Mouse (Mus musculus) kidney, adult 18-20 months (tissue): ENCODE data around the gene Osbpl5.

Source experiments
- DNase-seq: peaks from one replicate; pipeline ENCODE4 v3.0.0; 2021

Osbpl5 gene

GRCm38 (mm10) chr7:143753990-143754715 lies 2.6 kb downstream of the Osbpl5 start:
- DNase-seq, result peak; percentile 67

DNA sequence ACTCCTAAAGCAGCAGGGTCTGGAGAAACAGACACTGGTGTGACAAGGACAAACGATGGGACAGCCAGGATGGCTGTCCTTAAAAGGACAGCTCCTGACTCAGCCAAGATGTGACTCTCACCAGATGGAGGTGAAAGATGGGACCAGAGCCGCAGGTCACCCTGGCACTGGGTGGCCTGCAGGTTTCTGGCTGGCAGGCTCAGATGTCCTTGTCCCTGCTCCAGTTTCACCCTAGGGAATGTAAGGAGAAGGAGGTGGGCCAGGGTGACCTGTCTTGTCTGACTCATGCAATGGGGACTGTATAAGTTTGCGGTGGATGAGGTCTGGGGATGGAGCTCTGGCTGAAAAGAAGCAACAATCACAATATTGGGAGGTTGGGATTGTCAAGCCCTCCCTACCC lies 4.2 kb downstream of the Osbpl5 start:
- DNase-seq, result no peak

GRCm38 (mm10) chr7:143752056-143752455 lies 4.7 kb downstream of the Osbpl5 start:
- no peak for DNase-seq

- DNase-seq, result no peak
Observed at GRCm38 (mm10) chr7:143751380-143751779, 5.4 kb downstream of the Osbpl5 start.

- DNase-seq, result no peak
Observed at GRCm38 (mm10) chr7:143749045-143749444, 7.7 kb downstream of the Osbpl5 start.

DNA sequence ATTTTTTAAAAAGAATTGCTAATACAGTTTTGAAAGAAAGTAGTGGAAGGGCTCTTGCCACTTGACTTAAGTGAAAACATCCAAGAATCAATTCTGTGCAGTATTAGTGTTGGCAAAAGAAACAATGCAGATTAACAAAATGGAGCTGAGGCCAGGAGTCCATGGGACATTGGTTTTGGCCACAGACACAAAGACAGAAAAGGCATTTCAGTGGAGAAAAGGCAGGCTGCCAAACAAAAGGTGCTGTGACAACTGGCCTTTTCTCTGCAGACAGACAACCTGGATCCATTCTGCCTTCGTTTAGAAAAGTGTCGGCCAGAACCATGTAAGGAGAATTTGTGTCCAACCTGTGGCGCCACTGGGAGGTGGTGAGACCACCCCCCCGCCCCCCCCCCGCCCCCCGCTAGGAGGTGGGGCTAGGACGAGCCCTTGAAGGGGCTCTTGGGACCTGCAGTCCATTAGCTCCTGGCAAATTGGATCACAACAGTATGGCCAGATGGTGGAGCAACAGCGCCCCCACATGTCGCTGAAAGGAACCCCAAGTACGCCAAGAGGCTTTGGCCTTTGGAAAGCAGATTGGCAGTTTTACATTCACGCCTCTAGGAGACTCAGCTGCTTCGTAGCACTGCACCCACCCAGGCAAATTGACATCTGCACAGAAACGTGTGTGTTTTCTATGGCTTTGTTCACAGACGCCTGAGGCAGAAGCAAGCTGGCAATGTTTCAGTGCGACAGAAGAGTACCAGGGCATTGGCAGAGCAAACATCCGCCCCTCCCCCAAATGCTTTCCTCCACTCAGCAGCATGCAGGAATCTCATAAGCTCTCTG lies 8.5 kb downstream of the Osbpl5 start:
- DNase-seq, result peak; percentile 91

DNA sequence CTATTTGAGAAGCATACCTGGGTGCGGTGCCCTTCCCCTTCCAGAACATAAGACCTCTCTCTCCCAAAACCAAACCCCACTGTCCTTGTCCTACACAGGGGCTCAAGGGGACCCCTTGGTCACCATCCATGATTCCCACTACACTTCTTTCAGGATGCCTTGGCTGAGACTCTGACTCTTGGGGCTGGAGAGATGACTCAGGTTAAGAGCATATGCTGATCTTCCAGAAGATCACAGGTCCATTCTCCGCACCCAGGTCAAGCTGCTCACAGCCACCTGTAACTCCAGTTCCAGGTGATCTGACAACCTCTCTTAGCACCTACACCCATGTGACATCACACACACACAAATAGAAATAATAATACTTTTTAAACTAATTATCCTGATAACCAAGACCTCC lies 16.1 kb downstream of the Osbpl5 start:
- no peak for DNase-seq

GRCm38 (mm10) chr7:143739511-143740461 lies 17.0 kb downstream of the Osbpl5 start:
- peak; percentile 82 for DNase-seq

DNA sequence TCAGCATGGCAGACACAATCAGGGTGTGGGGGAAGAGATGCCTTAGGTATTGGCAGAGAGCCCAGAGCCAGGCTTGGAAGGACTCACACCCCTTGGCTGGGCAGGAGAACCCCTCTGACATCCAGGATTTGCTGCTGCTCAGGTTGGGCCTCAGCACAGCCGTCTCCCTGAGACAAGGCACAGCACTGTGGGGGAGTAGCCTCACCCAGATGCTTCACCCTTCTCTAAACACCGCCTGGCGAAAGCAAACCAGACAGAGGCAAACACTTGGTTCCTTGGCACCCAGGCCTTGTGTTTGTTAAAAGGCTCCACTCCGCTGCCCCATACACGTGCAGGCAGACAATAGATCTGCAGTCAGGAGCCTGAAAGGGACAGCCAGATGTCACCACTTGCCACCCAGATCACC lies 18.2 kb downstream of the Osbpl5 start:
- DNase-seq, result no peak

DNA sequence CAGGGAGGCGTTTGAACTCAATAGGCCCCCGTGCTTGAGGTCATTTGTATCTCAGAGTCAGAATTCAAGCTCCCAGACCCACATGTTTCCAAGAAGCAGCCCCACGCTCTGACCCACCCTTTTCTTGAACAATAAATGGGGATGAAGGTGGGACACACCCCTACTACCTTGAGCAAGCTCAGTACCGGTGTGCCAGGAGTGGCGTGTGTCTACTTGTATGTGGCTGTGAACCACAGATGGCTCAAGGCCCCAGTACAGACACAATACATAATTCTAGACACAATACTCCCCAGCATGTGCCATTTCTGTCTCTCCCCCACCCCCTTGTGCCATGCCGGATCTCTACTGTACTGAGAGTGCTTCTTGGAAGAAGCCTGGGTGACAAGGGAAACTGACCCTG lies 18.6 kb downstream of the Osbpl5 start:
- no peak for DNase-seq

- no peak for DNase-seq
Observed at GRCm38 (mm10) chr7:143733746-143734145, 23.0 kb downstream of the Osbpl5 start.

- DNase-seq, result no peak
Observed at GRCm38 (mm10) chr7:143729886-143730285, 26.9 kb downstream of the Osbpl5 start.

- no peak for DNase-seq
Observed at GRCm38 (mm10) chr7:143726396-143726795, 30.4 kb downstream of the Osbpl5 start.

- DNase-seq, result no peak
Observed at GRCm38 (mm10) chr7:143723841-143724240, 32.9 kb downstream of the Osbpl5 start.

- DNase-seq, result no peak
Observed at GRCm38 (mm10) chr7:143722646-143723045, 34.1 kb downstream of the Osbpl5 start.

GRCm38 (mm10) chr7:143717811-143718210 lies 39.0 kb downstream of the Osbpl5 start:
- DNase-seq, result no peak

DNA sequence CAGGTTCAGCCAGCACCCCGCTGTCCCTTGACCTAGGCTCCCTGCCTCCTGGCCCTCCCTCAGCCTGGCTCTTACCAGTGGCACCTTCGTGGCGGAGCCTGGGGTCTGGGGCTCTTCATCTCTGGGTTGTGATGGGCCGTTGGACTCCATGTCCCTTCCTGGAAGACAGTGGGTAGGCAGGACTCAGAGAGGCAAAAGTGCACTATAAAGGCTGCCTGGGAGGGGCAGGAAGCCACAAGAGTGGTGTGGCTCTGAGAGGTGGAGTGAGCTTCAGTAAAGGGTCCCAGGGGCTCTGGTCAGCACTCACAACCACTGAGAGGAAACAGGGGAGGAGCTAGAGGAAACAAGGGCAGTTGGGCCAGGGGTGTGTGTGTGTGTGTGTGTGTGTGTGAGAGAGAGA lies 43.4 kb downstream of the Osbpl5 start:
- DNase-seq, result no peak

GRCm38 (mm10) chr7:143712771-143713348 lies 43.9 kb downstream of the Osbpl5 start:
- no peak for DNase-seq

DNA sequence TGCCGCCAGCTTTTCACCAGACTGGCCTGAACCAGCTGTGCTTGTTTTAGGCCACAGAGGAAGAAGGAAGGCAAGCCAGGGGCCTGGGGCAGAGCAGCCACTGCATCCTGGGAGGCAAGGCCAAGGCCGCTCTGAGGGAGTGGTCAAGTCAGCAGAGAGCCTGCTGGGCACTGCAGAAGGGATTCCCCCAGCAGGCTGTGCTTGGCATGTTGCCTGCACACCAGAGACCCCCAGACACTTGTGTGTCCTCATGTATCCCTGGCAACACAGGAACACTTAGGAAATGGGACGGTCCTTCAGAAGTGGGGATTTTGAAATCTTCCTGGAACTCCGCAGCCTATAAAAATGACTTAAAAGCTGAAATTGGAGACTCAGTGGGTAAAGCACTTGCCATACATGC lies 44.8 kb downstream of the Osbpl5 start:
- DNase-seq, result peak; percentile 21

DNA sequence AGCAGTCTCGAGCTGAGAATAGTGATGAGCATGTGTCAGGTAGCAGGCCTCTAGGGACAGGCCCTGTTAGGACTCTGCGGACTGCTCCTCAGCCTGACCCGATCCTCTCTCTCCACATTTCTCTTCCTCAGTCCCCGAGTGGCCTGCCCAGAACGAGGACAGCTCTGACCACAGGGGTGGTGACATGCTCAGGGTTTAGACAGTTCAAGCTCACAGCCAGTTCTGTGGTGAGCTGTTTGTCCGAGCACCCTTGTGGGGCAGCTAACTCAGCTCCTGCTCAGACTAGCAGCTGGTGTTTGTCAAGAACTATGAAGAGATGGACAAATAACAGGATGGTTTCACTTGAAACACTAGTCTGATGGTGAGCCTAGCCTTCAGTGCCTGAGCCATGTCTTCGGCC lies 45.4 kb downstream of the Osbpl5 start:
- DNase-seq, result peak; percentile 14

GRCm38 (mm10) chr7:143709395-143709794 lies 47.4 kb downstream of the Osbpl5 start:
- DNase-seq, result no peak

DNA sequence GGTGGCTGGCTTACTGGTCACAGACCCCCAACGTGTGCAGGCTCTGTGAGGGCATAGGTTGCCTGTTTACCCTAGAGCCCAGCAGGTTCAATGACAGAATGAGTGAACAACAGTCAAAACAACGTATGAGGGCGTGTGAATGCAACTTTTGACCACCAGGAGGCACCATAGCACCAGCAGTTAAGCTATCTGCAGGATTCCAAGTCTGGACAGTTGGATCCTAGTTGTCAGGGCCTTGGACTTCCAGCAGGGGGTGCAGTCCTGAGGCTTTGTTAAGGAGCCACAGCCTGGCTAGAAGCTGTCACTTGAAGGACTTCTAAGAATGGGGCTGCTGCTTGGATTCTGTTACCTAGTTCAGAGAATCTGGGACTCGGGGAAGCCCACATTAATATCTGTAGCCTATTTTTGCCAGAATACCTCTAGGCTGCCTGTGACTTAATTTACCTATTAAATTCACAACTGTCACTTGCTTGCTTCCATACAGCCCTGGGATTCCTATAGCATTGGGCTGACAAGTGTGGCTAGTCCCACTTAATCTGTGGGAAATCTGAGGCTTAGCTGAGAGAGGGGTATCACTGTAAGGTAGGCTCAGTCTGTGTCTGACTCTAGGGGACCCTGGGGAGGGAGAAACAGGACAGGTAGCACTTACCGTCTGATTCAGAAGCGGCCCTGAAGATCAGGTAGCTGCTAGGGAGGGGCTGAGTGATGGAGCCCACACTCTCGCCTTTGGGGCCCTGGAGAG lies 49.9 kb downstream of the Osbpl5 start:
- DNase-seq, result peak; percentile 94
